Mouse (Mus musculus) hindbrain, embryonic 13.5 days (tissue): ENCODE data around the gene Scg5. TPM values are rescaled to one million over a fixed set of nuclear protein-coding genes. Genes with fewer than 3 reads are reported as not detected.
A peak's percentile ranks its signal among the peaks of the same experiment; 100 is the strongest.

ENCODE experiments used
- ATAC-seq: fragments of 200-750 bp; cut with Nextera tagmentation; 2 replicates; pipeline ENCODE4 v1.8.0; 2017; ENCODE audit warnings: moderate TSS enrichment; ENCODE audit not compliant: low FRiP score
- H3K27ac ChIP-seq: fragments of 300-500 bp; sonication (generic); 2 replicates; pipeline ENCODE4 v1.5.1; 2015; ENCODE audit warnings: inconsistent platforms, mild to moderate bottlenecking, moderate library complexity
- H3K27me3 ChIP-seq: fragments of 300-500 bp; sonication (generic); 2 replicates; pipeline ENCODE4 v1.6.1; 2015; ENCODE audit warnings: mild to moderate bottlenecking, inconsistent platforms
- H3K36me3 ChIP-seq: fragments of 300-500 bp; sonication (generic); 2 replicates; pipeline ENCODE4 v1.6.1; 2015; ENCODE audit warnings: mild to moderate bottlenecking, inconsistent platforms
- H3K4me1 ChIP-seq: fragments of 300-500 bp; sonication (generic); replicated peaks from 2 replicates; pipeline ENCODE4 v1.6.1; 2015; ENCODE audit warnings: inconsistent platforms
- H3K4me2 ChIP-seq: fragments of 300-500 bp; sonication (generic); 2 replicates; pipeline ENCODE4 v1.6.1; 2015; ENCODE audit warnings: inconsistent platforms, mild to moderate bottlenecking, moderate library complexity
- H3K4me3 ChIP-seq: fragments of 300-500 bp; sonication (generic); 2 replicates; pipeline ENCODE4 v1.5.1; 2015; ENCODE audit warnings: mild to moderate bottlenecking, inconsistent platforms
- H3K9ac ChIP-seq: fragments of 300-500 bp; sonication (generic); 2 replicates; pipeline ENCODE4 v1.6.1; 2015; ENCODE audit warnings: mild to moderate bottlenecking, inconsistent platforms
- H3K9me3 ChIP-seq: fragments of 300-500 bp; sonication (generic); 2 replicates; pipeline ENCODE4 v1.6.1; 2016; ENCODE audit warnings: inconsistent platforms
- WGBS: fragments of 180-500 bp; shearing (Covaris S2); methylation state at CpG from one replicate; pipeline ENCODE4 v1.1.7; 2015; 5-methylcytosine and 5-hydroxymethylcytosine counted together
- polyA plus RNA-seq: library from polyadenylated mRNA; unstranded; fragments of >200 nt; fragmentation: Nextera tagmentation; extraction: Ambion mirVana; gene quantifications from 2 replicates; pipeline ENCODE4 v1.2.1, GENCODE M21; 2015

Scg5 gene
- polyA plus RNA-seq, 1 experiment from 2014 or later = 187 TPM

DNA sequence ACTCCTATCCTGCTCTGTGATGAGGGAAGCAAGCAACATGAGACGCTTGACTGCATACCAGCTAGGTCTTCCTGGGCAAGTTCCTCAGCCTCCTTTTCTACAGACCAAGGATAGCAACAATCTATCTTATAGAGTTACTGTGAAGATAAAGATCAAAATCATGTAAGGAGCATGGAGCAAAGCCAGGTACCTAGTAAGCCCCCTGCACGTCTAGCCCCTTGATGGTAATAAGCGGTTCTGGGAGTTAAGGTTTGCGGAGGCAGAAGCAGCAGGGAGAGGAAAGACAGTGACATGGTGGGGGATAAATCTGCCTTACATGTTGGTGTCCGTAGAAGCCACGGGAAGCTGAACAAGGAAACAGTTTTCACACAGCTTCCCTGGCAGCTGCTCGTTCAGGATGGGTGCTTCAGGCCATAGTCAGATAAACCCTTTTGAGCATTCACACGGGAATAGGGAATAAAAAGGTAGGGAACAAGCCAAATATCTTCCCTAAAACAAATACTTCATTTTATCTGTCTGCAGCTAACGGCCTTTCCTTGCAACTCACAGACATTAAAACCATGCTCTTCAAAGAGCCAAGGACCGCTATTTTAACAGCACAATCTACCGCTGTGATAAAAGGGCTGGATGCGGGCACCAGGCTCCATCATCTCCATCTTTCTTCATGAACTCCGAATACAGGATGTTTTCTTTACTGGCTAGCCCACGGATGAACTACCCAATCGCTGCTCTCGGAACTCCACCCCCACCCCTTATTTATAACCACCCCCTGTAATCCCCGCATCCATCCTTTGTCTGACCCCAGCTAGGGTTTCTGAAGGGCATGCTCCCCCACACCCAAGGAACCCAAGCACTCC is 607 bp downstream of the Scg5 start:
- Histone ChIP-seq H3K36me3 (peaks cover 10% of the 10 kb centered on the region), H3K4me2 (peak overlapping the region; percentile 72), H3K9ac (peak overlapping the region; percentile 82), H3K4me1 (peaks cover 43% of the 10 kb centered on the region), H3K4me3 (peak overlapping the region; percentile 60), H3K9me3 (no peaks in the 10 kb centered on the region), H3K27ac (peak overlapping the region; percentile 96), H3K27me3 (no peaks in the 10 kb centered on the region)
- peak; percentile 95 for ATAC-seq
- WGBS = 8% methylated on average over 17 of the region's 17 CpGs

DNA sequence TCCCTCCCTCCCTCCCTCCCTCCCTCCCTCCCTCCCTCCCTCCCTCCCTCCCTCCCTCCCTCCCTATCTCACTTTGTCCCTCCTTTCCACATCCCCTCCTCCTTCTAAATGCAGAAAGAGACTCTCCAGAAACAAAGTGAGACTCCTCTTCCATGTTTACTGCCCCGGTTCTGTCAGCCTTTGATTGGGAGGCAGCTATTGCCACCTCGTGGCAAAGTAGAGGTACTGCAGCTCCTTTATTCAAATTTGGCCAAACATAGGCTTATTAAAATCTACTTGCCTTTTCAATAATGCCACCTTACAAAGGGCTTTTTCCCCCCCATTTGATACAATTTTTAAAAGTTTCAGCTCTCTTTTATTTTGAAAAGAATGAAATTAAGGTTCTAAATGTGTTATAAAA is 5.0 kb downstream of the Scg5 start:
- 4% methylated on average over 2 of the region's 2 CpGs for WGBS
- H3K36me3 ChIP-seq = peaks cover 36% of the 10 kb centered on the region
- no peak overlapping the region for H3K4me2 ChIP-seq
- peaks cover 38% of the 10 kb centered on the region for H3K4me1 ChIP-seq
- H3K27me3 ChIP-seq = no peaks in the 10 kb centered on the region
- ATAC-seq = no peak
- H3K9me3 ChIP-seq = no peaks in the 10 kb centered on the region
- no peak overlapping the region for H3K4me3 ChIP-seq
- no peak overlapping the region for H3K9ac ChIP-seq
- H3K27ac ChIP-seq = no peak overlapping the region

DNA sequence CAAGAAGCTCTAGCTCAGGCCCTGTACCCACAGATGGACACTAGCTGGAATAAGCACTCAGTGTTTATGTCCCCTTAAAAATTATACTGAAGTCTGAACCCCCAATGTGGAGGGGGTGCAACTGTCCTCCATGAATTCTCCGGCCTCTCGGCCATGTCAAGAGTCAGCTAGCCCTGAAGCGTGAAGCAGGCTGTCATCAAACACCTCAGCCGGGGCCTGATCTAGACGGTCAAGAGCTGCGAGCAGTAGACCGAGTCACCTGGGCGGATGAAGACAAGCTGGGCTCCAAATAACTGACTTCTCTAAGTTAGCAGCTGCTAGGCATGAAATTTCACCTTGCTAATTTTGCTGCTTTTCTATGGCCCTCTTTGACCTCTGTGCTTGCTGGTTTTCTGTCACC is 6.6 kb downstream of the Scg5 start:
- no peak for ATAC-seq
- Histone ChIP-seq H3K9ac (no peak overlapping the region), H3K27me3 (no peaks in the 10 kb centered on the region), H3K4me3 (no peak overlapping the region), H3K9me3 (no peaks in the 10 kb centered on the region), H3K4me1 (peaks cover 40% of the 10 kb centered on the region), H3K4me2 (no peak overlapping the region), H3K36me3 (peaks cover 47% of the 10 kb centered on the region), H3K27ac (no peak overlapping the region)
- WGBS = 97% methylated on average over 8 of the region's 8 CpGs

DNA sequence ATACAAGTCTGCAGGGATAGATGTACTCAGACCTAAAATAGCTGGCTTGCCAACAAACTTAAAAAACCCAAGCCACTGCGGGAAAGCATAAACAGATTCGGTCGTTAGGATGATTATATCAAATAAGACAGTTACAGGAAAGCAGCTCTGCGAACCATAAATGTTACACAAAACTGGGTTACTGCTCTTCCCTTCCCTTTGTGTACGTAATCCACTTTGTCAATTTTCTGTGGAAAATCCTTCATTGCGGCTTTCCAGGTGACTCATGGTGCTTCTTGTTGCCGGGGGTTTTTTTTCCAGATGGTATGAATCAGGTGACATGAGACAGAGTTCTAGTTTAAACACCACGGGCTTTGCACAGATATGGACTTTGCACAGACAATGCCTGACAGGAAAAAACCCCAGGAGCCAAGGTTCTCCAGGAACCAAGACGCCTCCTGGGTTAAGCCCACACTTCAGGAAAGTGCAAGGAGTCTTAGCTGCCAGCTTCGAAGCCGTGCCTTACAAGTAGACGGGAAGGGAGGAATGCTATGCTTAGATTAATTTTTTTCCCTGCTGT is 7.7 kb downstream of the Scg5 start:
- Histone ChIP-seq H3K27me3 (no peaks in the 10 kb centered on the region), H3K9ac (no peak overlapping the region), H3K4me1 (peaks cover 29% of the 10 kb centered on the region), H3K4me2 (no peak overlapping the region), H3K4me3 (no peak overlapping the region), H3K27ac (no peak overlapping the region), H3K36me3 (peaks cover 54% of the 10 kb centered on the region), H3K9me3 (no peaks in the 10 kb centered on the region)
- WGBS = 88% methylated on average over 12 of the region's 12 CpGs
- ATAC-seq = no peak

DNA sequence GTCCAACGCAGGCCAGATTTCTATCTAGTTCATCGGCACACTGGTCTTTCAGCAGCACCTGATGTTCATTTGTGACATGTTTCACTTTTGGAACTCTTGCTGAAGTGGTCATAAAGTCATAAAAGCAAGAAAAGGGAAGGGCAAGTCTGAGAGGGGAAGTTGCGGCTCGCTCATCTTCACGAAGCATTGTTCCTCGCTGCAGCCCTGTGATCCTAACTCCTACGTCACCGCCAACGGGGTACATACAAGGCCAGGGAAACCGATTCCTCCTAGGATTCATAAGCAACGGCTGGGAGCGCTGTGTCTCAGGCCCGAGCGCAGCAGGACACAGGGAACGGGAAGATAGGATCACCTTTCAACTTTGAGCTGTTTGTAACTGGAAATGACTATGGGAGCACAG is 8.8 kb downstream of the Scg5 start:
- H3K9me3 ChIP-seq = no peaks in the 10 kb centered on the region
- WGBS = 95% methylated on average over 15 of the region's 15 CpGs
- no peak overlapping the region for H3K4me3 ChIP-seq
- H3K27me3 ChIP-seq = no peaks in the 10 kb centered on the region
- peaks cover 54% of the 10 kb centered on the region for H3K36me3 ChIP-seq
- H3K27ac ChIP-seq = no peak overlapping the region
- no peak overlapping the region for H3K9ac ChIP-seq
- H3K4me1 ChIP-seq = peaks cover 18% of the 10 kb centered on the region
- ATAC-seq = no peak
- H3K4me2 ChIP-seq = no peak overlapping the region

DNA sequence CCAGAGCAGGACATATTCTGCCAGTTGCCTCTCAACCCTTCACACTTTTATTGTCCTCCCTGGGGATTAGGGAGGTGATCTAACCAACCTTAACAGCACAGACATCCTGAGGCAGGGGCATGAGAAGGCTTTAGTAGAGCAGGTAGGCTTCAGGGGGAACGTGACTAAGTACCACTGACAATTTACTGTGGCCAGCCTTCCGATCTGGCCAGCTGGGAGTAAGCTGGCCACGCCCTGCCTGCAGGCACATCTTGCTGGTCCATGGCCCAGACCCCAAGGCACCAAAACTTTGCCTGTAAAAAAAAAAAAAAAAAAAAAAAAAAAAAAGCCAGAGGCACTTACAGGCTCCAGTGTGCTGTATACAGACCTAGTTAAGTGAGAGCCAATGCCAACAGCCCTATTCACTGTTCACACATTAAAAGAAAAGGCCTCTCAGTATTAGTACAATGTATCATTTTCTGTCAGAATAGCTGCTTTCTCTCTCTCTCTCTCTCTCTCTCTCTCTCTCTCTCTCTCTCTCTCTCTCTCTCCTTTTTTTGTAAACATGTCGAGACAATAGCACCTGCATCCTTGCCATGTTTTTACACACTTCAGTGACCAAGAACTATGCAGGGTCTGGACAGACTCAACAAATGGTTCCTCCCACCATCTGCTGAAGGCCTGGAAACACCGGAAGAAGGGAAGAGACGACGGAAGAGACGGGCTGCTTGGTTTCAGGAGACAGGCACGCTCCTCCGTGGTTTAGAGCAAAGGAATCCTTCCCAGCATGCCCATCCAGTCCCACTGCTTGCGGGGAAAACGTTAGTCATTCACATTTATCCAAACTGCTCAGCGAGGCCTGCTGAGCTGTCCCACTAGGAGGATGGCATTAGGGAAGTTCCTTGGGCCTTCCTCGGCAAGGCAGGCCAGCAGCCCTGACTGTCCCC is 11.0 kb downstream of the Scg5 start:
- H3K9me3 ChIP-seq = no peaks in the 10 kb centered on the region
- peaks cover 48% of the 10 kb centered on the region for H3K36me3 ChIP-seq
- no peaks in the 10 kb centered on the region for H3K27me3 ChIP-seq
- no peak overlapping the region for H3K9ac ChIP-seq
- WGBS = 63% methylated on average over 14 of the region's 14 CpGs
- peak; percentile 70 for ATAC-seq
- H3K4me1 ChIP-seq = peaks cover 9% of the 10 kb centered on the region
- H3K4me2 ChIP-seq = no peak overlapping the region
- no peak overlapping the region for H3K4me3 ChIP-seq
- 0 out of 2 replicates have a peak overlapping the region, but pooled peaks have one; percentile 23 for H3K27ac ChIP-seq

DNA sequence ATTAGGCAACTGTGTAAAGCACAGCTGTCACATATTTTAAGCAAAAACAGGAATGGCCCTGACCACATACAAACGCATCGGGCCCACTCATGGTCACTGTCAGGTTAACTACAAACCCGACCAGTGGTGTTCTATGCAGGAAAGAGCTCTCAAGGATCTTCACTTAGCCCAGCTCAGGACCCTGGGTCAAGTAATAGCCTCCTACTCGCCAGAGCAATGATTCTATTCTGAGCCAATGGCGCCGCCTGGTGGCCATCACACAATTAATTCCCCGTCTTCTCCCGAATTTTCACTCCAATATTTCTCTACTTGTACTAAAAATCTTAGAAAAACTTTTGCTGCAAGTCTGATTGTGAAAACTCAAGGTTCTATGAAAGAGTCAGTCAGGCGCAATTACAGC is 21.3 kb downstream of the Scg5 start:
- no peak overlapping the region for H3K4me3 ChIP-seq
- WGBS = 26% methylated on average over 9 of the region's 9 CpGs
- H3K27ac ChIP-seq = no peak overlapping the region
- H3K4me2 ChIP-seq = no peak overlapping the region
- no peak overlapping the region for H3K9ac ChIP-seq
- no peaks in the 10 kb centered on the region for H3K27me3 ChIP-seq
- no peak for ATAC-seq
- H3K36me3 ChIP-seq = peaks cover 17% of the 10 kb centered on the region
- no peaks in the 10 kb centered on the region for H3K4me1 ChIP-seq
- no peaks in the 10 kb centered on the region for H3K9me3 ChIP-seq

DNA sequence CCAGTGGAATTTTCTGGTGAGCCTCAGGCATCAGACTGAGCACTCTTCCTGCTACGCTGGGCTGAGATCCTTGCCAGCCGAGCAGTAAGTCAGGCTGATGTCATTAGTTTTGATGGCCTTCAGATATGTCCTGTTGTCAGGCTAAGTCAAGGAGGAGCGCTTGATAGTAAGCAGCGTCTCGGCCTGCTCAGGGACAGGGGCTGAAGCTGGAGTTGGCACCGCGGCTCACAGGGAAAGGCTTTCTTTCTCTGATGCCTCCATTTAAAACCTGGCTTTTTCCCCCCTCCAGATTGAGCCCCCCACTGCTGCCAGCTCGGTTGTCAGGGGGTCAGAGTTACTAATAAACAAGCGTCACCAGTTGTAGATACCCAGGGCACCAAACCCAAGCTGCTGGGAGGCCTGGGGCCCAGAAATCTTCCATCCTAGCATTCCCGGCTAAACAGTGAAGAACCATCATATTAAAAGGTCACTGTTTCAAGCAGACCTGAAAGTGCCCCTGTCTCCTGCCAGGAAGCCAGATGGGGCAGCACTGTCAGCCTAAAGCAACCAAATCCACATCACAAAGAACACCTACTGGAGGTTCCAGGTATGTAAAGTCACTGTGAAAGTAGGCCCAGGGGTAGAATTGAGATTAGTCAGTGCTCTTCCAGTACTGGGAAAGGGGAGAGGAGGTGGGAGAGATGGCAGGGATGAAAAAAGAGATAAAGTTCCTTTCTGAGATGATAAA is 21.9 kb downstream of the Scg5 start:
- 55% methylated on average over 10 of the region's 10 CpGs for WGBS
- Histone ChIP-seq H3K9ac (no peak overlapping the region), H3K27ac (no peak overlapping the region), H3K9me3 (no peaks in the 10 kb centered on the region), H3K27me3 (no peaks in the 10 kb centered on the region), H3K4me1 (no peaks in the 10 kb centered on the region), H3K4me3 (no peak overlapping the region), H3K4me2 (no peak overlapping the region), H3K36me3 (peaks cover 17% of the 10 kb centered on the region)
- no peak for ATAC-seq

DNA sequence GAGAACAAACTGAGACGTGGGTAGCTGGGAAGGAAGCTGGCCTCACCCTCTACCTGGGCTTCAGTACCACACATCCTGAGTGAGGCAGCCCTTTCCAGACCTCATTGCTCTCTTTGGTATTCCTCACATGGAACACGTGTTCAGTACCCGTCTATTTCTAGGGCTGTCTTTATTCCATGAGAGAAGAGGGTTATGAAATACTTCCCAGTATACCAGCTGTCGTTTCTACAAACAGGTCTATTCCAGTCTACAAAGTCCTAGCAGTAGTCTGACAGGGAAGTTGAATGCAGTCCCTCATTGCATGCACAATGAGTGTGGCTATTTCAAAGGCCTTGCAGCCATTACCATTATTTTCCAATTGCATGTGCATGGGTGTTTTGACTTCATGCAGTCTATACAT is 23.2 kb downstream of the Scg5 start:
- WGBS = 81% methylated on average over 4 of the region's 4 CpGs
- Histone ChIP-seq H3K4me3 (no peak overlapping the region), H3K36me3 (peaks cover 17% of the 10 kb centered on the region), H3K4me1 (no peaks in the 10 kb centered on the region), H3K4me2 (no peak overlapping the region), H3K9ac (no peak overlapping the region), H3K27ac (no peak overlapping the region), H3K9me3 (no peaks in the 10 kb centered on the region), H3K27me3 (no peaks in the 10 kb centered on the region)
- ATAC-seq = no peak

DNA sequence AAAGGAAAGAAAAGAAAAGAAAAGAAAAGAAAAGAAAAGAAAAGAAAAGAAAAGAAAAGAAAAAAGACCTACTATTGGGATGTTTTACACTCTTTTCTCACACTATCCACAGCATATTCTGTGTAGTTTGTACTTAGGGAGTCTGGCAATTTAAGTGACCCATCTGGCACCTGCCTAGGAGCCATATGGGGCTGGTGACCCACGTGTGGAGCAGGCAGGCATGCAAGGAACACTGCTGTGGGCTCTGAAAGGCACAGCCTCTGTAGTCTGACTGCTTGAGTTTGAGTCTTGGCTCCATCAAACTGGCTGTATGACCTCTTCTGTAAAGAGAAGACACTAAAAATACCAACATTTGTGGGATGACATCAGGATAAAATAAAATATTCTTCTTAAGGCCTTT is 25.2 kb downstream of the Scg5 start:
- Histone ChIP-seq H3K27me3 (no peaks in the 10 kb centered on the region), H3K4me3 (no peak overlapping the region), H3K9me3 (no peaks in the 10 kb centered on the region)

DNA sequence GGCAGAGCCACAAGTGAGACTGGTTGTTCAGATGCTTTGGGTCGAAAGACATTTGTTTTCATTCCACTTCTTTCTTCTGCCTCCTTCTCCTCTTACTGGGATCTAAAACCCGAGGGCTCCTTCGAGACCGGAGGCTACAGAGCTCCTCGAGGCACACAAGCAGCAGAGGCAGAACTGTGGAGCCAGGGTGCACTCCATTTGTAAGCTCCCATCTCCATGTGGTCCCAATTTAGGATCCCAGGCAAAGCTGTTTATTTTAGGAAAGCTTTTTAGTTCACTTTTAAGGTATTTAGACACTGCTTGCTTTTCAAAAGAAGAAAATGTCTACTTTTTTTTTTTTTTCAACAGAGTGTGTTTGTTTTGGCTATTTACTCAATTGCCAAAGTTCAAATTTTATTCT is 28.1 kb downstream of the Scg5 start:
- Histone ChIP-seq H3K36me3 (0 out of 2 replicates have a peak, but pooled peaks cover 7% of the 10 kb centered on the region), H3K27me3 (no peaks in the 10 kb centered on the region), H3K9me3 (no peaks in the 10 kb centered on the region), H3K4me2 (no peak overlapping the region), H3K4me1 (no peaks in the 10 kb centered on the region), H3K4me3 (no peak overlapping the region), H3K9ac (no peak overlapping the region), H3K27ac (no peak overlapping the region)
- WGBS = 78% methylated on average over 5 of the region's 5 CpGs
- ATAC-seq = no peak

More for the DNA sequence above, 25.2 kb downstream of the Scg5 start:
- ATAC-seq = no peak
- no peaks in the 10 kb centered on the region for H3K4me1 ChIP-seq
- no peak overlapping the region for H3K9ac ChIP-seq
- no peak overlapping the region for H3K27ac ChIP-seq
- WGBS = 30% methylated on average over 1 of the region's 1 CpGs
- H3K36me3 ChIP-seq = peaks cover 12% of the 10 kb centered on the region; the same call in 1 of the 2 replicates
- no peak overlapping the region for H3K4me2 ChIP-seq

DNA sequence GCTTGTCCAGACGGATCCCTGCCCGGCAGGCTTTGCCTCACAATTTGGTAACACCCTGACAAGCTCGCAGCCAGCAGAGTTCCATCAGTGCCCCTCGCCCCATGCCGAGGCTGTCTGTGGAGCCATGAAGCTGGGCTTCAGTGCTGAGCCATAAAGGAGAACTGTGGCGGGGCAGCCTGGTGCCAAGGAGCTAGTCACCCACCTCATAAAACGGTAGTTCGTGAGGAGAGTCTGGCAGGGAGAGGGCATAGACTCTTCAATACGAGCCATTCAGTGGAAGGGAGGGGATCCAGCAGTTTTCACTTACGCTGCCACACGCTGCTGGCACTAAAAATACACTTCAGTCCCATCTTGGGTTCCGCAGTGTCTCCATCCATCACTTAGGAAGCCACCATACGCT is 30.3 kb downstream of the Scg5 start:
- H3K27ac ChIP-seq = no peak overlapping the region
- WGBS = 92% methylated on average over 13 of the region's 13 CpGs
- H3K4me3 ChIP-seq = no peak overlapping the region
- ATAC-seq = no peak
- no peaks in the 10 kb centered on the region for H3K27me3 ChIP-seq
- H3K4me1 ChIP-seq = no peaks in the 10 kb centered on the region
- no peaks in the 10 kb centered on the region for H3K9me3 ChIP-seq
- no peaks in the 10 kb centered on the region for H3K36me3 ChIP-seq
- no peak overlapping the region for H3K4me2 ChIP-seq
- H3K9ac ChIP-seq = no peak overlapping the region
